Mouse (Mus musculus): ENCODE measurements around the gene Zcchc10. TPM values are rescaled to one million over a fixed set of nuclear protein-coding genes. Genes with fewer than 3 reads are reported as not detected.
"Not testable (repeated sequence)": the region's sequence is repeated elsewhere in the genome, so short reads cannot be mapped to it uniquely, and the experiment has no call there.

Gene Zcchc10
- total RNA-seq, 2 experiments from 2014 or later = 7.4 to 8.7 TPM

DNA sequence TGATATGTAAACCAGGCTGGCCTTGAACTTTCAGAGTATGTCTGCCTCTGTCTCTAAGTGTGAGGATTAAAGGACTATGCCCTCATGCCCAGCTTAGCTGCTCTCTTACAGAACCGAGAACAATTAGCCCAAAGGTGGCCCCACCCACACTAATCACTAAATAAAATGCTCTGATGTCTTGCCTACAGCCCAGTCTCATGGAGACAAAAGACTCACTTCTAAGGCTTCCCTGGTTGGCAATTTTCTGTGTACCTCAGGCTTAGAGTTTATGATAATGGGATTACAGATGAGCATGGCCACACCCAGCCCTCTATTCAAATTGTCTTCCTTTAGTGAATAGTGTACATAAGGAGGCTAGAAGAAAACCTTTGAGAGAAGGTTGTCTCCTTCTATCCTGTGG is 13.1 kb upstream of the Zcchc10 start:
- DNase-seq = no peak
- intact Hi-C loops (cut with DNase I; ENCODE audit: low total_unique reads) = no loop called here

DNA sequence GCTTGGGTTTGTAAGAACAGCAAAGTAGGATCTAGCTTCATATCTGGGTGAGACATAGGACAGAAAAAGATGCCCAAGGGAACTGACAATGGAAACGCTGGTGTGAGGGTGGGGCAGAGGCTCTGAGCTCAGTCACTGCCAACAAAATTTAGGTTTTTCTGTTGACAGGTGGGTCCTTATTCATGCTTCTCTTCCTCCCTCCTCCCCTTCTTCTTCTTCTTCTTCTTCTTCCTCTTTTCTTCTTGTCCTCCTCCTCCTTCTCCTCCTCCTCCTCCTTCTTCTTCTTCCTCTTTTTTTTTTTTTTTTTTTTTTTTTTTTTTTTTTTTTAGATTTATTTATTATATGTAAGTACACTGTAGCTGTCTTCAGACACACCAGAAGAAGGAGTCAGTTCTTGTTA is 11.7 kb upstream of the Zcchc10 start:
- intact Hi-C loops (cut with DNase I; ENCODE audit: low total_unique reads); DNase-seq: not testable (repeated sequence)

DNA sequence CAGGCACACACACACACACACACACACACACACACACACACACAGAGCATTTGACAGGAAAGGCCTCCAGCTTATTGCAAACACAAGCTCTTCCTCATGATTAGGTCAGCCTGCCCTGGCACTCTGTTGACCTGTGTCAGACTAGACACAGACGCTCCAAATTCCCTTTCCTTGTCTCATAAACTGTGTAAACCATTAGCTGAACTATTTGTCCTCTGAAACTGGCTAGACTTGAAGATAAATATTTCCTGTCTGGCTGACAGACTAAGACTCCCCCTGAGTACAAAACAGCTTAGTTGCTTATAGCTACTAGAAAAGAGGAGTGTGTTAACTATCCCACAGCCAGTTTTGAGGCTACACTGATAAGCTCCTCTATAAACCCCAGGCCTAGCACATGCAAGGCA is 9.7 kb upstream of the Zcchc10 start:
- DNase-seq = peak; percentile 7
- intact Hi-C loops (cut with DNase I; ENCODE audit: low total_unique reads) = no loop called here

DNA sequence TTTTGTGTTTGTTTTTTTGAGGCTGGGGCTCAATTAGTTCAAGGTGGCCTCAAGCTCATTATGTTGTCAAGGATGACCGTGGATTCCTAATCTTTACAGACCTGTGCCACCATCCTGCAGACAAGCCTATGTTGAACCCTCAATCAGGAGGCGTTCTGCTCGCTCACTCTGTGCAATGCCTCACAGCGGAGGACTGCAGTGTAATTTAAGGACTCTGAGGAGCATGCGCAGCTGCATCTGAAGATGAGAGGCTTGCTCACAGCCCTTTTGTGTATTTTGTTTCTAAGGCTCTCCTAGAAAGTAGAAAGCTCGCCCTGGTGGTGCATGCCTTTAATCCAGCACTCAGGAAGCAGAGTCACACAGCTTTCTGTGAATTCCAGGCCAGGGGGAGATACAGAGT is 7.5 kb upstream of the Zcchc10 start:
- intact Hi-C loops (cut with DNase I; ENCODE audit: low total_unique reads) = no loop called here
- no peak for DNase-seq

DNA sequence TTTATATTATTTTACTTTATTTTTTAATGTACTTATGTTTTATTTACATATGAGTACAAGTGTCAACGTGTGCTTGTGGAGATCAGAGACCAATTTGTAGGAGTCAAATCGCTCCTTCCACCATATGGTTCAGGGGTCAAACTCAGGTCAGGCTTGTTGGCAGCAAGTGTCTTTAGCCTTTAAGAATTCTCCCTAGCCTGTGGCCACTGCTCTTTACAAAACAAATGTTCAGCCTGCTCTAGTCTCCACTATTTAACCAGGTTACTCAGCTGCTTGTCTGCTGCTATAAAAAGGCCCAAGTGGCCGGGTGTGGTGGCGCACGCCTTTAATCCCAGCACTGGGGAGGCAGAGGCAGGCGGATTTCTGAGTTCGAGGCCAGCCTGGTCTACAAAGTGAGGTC is 6.4 kb upstream of the Zcchc10 start:
- no peak for DNase-seq

DNA sequence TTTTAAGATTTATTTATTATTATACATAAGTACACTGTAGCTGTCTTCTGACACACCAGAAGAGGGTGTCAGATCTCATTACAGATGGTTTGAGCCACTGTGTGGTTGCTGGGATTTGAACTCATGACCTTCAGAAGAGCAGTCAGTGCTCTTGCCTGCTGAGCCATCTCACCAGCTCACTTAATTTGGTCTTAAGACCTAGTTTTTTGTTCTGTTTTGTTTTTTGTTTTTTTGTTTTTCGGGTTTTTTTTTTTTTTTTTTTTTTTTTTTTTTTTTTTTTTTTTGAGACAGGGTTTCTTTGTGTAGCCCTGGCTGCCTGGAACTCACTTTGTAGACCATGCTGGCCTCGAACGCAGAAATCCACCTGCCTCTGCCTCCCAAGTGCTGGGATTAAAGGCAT is 5.9 kb upstream of the Zcchc10 start:
- intact Hi-C loops (cut with DNase I; ENCODE audit: low total_unique reads); DNase-seq: not testable (repeated sequence)

More for the DNA sequence above, 6.4 kb upstream of the Zcchc10 start:
- intact Hi-C loops (cut with DNase I; ENCODE audit: low total_unique reads) = no loop called here

DNA sequence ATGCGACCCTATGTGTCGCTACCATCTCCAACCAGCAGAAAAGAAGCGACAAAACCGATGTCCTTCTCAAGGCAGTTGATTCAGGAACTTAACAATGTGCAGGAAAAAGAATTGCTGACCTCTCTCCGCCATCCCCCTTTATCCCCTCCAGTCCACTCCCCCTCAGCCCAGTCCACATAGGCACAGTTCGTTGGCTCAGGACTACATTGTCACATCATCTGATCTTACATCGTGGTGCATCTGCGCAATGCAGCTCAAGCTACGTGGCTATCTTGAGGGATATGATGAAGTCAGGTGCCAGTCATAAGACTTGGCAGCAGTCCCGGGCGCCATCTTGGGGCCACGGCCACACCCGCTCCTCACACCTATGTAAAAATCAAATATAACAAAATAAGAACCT is 4.6 kb upstream of the Zcchc10 start:
- intact Hi-C loops (cut with DNase I; ENCODE audit: low total_unique reads); DNase-seq: not testable (repeated sequence)

DNA sequence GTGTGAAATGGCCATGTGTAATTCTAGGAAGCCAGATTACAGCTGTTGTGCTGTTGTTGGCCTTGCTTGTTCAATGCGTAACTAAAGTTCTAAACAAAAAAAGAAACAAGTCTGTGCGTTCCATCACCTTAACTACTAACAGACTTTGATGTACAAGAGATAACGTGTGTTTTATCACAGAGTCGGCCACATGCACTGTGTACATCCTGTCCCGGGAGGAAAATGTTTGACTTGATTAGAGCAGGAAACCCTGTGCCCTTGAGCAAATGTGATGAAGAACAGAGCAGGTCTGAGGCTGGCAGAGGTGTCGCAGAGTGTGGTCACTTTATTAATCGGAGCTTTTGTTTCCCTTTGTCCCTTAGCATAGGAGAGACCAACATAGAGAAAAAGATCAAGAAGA is 5.8 kb downstream of the Zcchc10 start:
- intact Hi-C loops (cut with DNase I; ENCODE audit: low total_unique reads) = no loop called here

DNA sequence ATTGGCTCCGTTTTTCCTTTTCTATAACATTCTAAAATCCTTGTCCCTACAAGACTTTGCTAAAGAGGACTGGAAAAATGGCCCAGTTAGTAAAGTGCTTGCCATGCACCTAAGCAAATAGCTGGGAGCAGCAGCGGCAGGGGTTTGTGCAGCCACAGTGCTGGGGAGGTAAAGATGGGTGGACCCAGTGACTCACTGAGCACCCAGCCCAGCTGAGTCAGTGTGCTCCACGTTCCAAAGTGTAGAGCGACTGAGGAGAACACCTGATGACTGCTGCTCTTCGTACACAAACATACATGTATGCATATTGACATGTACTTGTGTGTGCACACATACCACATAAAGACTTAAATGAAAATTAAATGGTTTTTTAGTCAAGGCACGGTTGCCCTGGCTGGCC is 6.6 kb downstream of the Zcchc10 start:
- intact Hi-C loops (cut with DNase I; ENCODE audit: low total_unique reads) = no loop called here
- no peak for DNase-seq

More for the DNA sequence above, 5.8 kb downstream of the Zcchc10 start:
- DNase-seq = no peak

DNA sequence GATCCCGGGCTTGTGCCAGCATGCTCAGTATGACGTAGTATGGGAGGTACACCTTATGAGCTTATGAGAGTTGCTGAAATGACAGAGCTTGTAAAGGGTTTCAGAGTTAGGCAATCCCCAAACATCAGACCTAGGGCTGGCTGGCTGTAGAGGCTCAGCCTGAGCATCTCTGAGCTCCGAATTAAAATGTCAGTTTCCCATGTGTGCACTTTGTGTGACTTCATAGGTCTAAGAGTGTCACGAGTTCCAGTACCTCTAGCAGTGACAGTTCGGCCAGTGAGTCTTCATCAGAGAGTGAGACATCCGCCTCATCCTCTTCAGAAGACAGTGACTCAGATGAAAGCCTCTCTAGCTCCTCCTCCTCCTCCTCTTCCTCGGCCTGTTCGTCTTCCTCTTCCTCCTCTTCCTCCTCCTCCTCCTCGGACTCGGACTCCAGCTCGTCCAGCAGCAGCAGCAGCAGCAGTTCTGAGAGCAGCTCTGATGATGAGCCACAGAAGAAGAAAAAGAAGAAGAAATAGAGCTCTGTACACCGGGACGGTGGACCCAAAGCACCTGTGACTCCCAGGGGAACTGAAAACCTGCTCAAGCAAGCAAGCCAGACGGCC is 7.7 kb downstream of the Zcchc10 start:
- intact Hi-C loops (cut with DNase I; ENCODE audit: low total_unique reads) = no loop called here
- no peak for DNase-seq

DNA sequence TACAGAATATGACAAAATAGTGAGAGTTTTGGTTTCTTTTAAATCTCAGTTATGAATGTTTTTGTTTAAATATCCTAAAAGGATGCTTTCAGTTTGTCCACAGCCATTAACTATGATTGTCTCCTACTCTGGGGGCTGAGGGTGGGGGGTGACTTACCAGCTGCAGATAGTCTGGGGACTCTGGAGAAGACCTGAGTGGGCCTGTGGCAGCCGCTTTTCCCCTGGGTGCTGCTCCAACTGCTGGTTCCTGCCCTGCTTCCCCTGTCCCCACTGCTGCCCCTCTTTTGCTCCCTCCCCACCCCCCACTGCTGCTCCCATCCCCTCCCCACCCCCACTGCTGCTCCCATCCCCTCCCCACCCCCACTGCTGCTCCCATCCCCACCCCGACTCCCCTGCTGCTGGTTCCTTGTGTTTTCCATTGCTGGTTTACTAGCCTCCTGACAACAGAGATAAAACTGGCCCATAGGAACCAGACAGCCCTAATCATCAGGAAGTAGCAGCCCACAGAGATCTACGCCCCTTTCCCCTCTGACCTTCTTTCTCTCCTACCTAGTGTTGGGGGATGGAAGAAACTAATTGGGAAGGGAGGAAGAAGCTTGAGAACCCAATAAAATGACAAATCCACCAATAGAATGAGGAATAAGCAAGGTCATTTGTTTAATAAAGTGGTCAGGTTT is 11.2 kb downstream of the Zcchc10 start:
- no peak for DNase-seq
- intact Hi-C loops (cut with DNase I; ENCODE audit: low total_unique reads) = no loop called here

DNA sequence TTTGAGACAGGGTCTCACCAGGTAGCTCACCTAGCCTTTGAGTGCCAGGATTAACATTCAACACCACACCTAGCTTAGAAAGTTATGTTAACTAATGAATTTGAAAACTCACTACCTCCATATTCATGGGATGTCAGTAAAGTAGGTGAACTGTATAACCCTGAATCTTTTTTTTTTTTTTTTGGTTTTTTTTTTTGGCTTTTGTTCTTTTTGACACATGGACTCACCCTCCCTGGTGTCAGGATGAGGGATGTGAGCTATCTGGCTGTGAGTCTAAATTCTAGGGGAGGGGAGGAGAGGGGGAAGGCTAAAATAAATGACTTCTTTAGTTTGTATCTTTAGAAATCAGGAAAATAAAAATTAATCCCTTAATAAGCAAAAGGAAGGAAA is 11.7 kb downstream of the Zcchc10 start:
- intact Hi-C loops (cut with DNase I; ENCODE audit: low total_unique reads) = no loop called here
- no peak for DNase-seq

DNA sequence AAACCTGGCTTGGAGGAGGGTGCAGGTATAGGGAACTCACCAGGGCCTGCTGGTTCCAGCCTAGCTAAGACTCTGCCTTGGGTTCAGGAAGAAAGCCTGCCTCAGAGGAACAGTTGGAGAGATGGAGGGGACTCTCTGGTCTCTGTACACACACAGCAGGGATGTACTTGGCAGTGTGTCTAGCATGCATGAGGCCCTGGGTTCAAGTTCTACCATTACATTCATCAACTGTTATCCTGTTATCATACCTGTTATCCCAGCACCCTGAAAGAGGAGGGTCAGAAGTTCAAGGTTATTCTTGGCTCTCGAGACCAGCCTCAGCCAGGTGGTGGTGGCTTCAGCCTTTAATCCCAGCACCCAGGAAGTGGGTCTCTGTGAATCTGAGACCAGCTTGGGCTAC is 12.4 kb downstream of the Zcchc10 start:
- intact Hi-C loops (cut with DNase I; ENCODE audit: low total_unique reads) = no loop called here
- DNase-seq = no peak

DNA sequence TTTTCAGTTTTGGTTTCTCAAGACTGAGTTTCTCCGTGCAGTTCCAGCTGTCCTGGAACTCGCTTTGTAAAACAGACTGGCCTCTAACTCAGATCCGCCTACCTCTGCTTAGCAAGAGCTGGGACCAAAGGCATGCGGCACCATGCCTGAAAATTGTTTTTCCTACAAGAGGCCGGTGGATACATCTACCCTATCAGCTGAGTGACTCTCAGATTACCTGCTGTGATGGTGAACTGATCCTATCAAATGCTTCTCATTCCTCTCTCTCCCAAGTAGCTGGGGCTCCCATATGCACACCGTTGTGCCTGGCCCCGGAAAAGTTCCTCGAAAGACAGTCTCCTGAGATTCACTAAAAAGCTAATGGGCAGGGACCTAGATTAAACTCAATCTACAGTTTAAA is 13.2 kb downstream of the Zcchc10 start:
- no peak for DNase-seq

DNA sequence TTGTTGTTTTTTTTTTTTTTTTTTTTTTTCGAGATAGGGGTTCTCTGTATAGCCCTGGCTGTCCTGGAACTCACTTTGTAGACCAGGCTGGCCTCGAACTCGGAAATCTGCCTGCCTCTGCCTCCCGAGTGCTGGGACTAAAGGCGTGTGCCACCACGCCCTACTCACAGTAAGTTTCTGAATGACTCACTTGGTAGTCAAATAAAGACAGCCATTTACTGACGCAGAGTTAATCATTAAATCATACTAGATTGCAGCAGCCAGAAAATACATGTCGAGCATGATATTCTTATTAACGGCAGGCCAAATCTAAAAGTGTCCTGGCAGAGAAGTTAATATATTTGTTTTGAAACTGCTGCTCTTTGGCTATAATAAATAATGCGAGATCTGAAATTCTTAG is 16.5 kb downstream of the Zcchc10 start:
- DNase-seq; intact Hi-C loops (cut with DNase I; ENCODE audit: low total_unique reads): not testable (repeated sequence)

More for the DNA sequence above, 13.2 kb downstream of the Zcchc10 start:
- intact Hi-C loops (cut with DNase I; ENCODE audit: low total_unique reads) = no loop called here

DNA sequence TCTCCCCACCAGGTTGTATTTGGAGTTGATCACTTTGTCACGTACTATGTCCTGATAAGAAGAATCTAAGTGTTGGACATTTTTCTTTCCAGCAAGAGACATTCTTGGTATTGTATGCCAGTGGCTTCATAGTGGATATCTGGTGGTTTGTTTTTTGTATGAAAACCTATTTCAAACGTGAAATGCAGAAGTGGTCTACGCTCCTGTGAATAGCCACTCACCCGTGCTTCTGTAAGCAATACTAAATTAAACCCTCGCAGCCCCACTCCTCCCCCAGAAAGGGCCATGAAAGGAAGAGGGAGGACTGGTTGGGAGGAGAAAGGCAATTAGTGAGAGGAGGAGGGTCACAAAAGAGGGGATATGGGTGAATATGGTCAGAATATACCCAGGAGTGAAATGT is 18.2 kb downstream of the Zcchc10 start:
- no peak for DNase-seq
- intact Hi-C loops (cut with DNase I; ENCODE audit: low total_unique reads) = no loop called here

DNA sequence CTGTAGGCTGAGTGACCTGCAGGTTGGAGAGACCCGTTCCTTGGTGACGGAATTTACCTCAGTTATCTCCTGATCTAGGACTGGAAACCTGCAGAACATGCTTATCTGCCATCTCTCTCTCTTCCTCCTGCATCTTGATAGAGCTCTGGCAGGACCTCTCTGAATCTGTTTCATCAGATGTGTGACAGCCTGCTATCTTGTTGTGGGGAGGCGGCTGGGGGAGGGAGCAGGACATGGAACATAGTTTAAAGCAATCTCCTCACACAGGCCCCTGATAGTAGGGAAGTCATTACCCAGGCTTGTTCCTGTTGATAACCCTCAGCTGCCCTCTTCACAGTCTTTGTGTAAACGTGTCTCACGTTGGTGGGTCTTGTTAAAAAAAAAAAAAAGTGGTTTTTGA is 20.8 kb downstream of the Zcchc10 start:
- no peak for DNase-seq
- intact Hi-C loops (cut with DNase I; ENCODE audit: low total_unique reads) = no loop called here

DNA sequence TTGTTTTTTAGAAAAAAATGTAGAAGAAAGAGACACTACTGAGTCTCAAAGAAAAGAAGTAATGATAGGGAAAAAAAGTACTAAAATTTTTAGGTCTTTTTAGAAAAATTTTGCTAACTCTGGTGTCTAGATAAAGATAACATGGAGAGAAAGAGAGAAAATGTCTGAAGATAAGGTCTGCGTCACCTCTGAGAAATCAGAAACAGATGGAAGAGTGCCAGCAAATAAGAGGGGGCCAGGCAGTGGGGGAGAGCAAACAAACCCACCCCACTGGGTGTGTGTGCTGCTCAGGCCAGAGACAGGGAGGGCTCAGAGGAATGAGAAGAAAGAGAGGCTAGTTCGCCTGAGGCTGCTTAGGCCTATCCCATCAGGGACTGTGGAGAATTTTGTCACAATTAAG is 21.3 kb downstream of the Zcchc10 start:
- no peak for DNase-seq
- intact Hi-C loops (cut with DNase I; ENCODE audit: low total_unique reads) = no loop called here

DNA sequence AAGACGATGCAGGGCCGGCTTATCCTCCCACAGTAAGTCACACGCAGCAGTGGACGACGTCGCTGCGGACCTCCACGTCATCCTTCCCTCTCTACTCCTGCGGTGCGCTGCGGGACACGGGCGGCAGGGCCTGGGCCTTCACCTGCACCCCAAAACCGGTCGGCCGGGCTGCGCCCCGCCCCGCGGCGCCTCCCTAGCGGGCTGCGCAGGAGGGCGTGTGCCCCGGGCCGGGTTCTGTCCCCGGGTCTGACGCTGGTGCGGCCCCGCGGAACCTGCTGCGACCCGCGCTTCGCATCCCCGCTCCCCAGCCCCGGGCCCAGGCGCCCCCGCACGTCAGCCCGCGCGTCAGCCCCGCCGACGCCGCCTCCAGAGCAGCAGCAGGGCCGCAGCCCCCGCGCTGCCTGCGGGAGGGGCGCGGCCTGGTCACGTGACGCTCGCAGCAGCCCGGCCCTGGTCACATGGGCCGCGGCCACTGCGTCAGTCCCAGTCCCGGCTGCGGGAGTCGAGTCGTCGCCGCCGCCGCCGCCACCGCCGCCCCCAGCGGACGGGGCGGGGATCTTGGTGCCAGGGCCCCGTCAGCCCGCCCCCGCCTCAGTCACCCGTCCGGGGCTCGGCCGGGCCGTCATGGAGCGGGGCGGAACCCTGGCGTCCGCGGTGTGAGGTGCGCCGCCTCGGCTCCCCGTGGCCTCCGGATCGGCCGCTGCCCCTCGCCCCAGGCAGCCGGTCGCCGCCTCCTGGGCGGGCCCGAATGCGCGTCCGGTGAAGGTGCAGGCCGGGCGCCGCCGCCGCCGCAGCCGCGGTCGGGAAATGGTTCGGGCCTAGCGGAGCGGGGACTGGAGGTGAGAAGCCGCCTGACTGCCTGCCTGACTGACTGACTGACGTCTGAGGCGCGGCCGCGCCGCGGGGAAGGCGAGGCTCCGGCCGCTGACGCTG is 26.1 kb downstream of the Zcchc10 start, which contains the start of gene Aff4:
TSS of gene Aff4 (plus strand) at position 543 of the 933 bp plus-strand sequence.
- DNase-seq = peak; percentile 89
- intact Hi-C loops (cut with DNase I; ENCODE audit: low total_unique reads) = no loop called here

DNA sequence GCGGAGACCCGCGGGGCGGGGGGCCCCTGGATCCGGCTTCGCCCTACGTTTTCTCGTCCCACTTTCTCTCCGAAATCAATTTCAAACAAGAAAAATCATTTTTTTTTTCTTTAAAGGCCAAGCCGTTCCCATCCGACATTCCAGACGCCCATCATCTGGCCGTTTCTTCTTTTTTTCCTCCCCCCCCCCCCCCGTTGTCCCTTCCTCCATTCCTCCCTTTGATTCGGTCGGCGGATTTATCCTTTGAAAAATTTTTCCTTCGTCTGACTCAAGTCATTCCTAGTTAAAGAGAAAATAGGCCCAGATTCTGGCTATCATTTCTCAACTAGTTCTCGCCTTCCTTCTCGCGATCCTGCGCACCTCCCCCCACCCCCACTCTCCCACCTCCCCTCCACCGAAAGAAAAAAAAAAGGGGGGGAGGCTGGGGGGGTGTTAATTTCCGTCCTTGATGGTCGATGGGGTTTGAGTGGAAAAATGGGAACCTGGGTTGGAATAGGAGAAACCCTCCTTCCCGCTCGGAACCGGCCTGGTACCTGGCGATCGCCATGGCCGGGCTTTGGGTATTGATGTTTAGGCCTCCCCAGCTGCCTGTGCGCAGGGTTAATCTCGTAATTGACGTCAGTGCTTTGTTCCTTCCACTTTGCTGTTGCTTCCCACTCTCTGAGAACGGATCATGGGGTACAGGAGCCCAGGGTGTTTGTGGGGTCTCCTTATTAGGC is 26.9 kb downstream of the Zcchc10 start:
- intact Hi-C loops (cut with DNase I; ENCODE audit: low total_unique reads) = no loop called here
- DNase-seq = peak; percentile 23

Data from gastrocnemius, postnatal 14 days (tissue).